27 mouse cellular contexts compared by ENCODE assay signal in genomic region chr16:43882329-43882728, GRCm38 (mm10). TPM values are rescaled to one million over a fixed set of nuclear protein-coding genes. Genes with fewer than 3 reads are reported as not detected.
A peak's percentile ranks its signal among the peaks of the same experiment; 100 is the strongest.
DNase-seq lines count a peak whose midpoint lies in the region; ATAC-seq and TF ChIP-seq lines count a peak whose summit lies in the region.
"Had no signal": no experiment of that assay in that cellular context is flagged by ENCODE, and none has a peak within 500 bp of the region (broad histone marks: within the 10 kb centered on the region; RNA-seq: fewer than 3 reads in every experiment).

No protein-coding gene starts in this region.

- H3K4me3 ChIP-seq in forebrain, embryonic 13.5 days: no peak overlapping the region
- no peak overlapping the region for H3K4me3 ChIP-seq in forebrain, postnatal 0 days (ENCODE audit: low read depth, low read length)
- H3K4me3 ChIP-seq in CH12.LX (replicated peaks in 1 of 3; ENCODE audit: low read depth in 2 of 3, low read length in 2 of 3, poor library complexity in 1 of 3): no peak overlapping the region
- H3K4me3 ChIP-seq in midbrain, embryonic 14.5 days (replicated peaks; ENCODE audit: low read depth, low read length): no peak overlapping the region
- H3K4me3 ChIP-seq: embryonic facial prominence, embryonic 12.5 days; forebrain, embryonic 15.5 days; gastrocnemius, adult 2 months; layer of hippocampus, adult 2 months; limb, embryonic 13.5 days; lung, embryonic 15.5 days; midbrain, embryonic 13.5 days; neural tube, embryonic 15.5 days had no signal

- in situ Hi-C loops in CH12.LX (cut with MboI; ENCODE audit: low pct_ligation_motif_present, low pct_unique_long_range_greater_than_20kb, low sequenced_read_pairs): no loop called here

- TF ChIP-seq CTCF in forebrain, postnatal 0 days (IDR thresholded peaks at IDR 0.05; ENCODE audit: low read depth): no peak
- no peak for TF ChIP-seq CTCF in CH12.LX (conservative IDR thresholded peaks at IDR 0.05 in 1 of 2, IDR thresholded peaks at IDR 0.05 in 1 of 2; ENCODE audit: low read depth in 2 of 2, low read length in 2 of 2)

- no peak for TF ChIP-seq RAD21 in CH12.LX (IDR thresholded peaks at IDR 0.05; ENCODE audit: low read depth, low read length)

- no peaks in the 10 kb centered on the region for H3K4me1 ChIP-seq in forebrain, embryonic 13.5 days
- no peaks in the 10 kb centered on the region for H3K4me1 ChIP-seq in forebrain, postnatal 0 days (ENCODE audit: insufficient read depth)
- peaks cover 2 to 29% of the 10 kb centered on the region in 2 experiments; a peak in 3 of 4 replicates for H3K4me1 ChIP-seq in CH12.LX (ENCODE audit: control insufficient read depth in 1 of 2, insufficient read depth in 2 of 2)
- no peaks in the 10 kb centered on the region for H3K4me1 ChIP-seq in midbrain, embryonic 14.5 days (ENCODE audit: control insufficient read depth, insufficient read depth, low read length)
- H3K4me1 ChIP-seq: embryonic facial prominence, embryonic 12.5 days; forebrain, embryonic 15.5 days; limb, embryonic 13.5 days; lung, embryonic 15.5 days; midbrain, embryonic 13.5 days; neural tube, embryonic 15.5 days had no signal

- TF ChIP-seq EP300 in CH12.LX (IDR thresholded peaks at IDR 0.05; ENCODE audit: low read length): no peak

- no peak overlapping the region for H3K9ac ChIP-seq in forebrain, embryonic 13.5 days
- no peak overlapping the region for H3K9ac ChIP-seq in forebrain, postnatal 0 days
- no peak overlapping the region for H3K9ac ChIP-seq in CH12.LX (ENCODE audit: insufficient read depth, low read depth)
- H3K9ac ChIP-seq in midbrain, embryonic 14.5 days (replicated peaks; ENCODE audit: low read length): no peak overlapping the region
- H3K9ac ChIP-seq: embryonic facial prominence, embryonic 12.5 days; forebrain, embryonic 15.5 days; limb, embryonic 13.5 days; lung, embryonic 15.5 days; midbrain, embryonic 13.5 days; neural tube, embryonic 15.5 days had no signal

- dilution Hi-C loops in CH12.LX (cut with MboI; ENCODE audit: extremely low pct_ligation_motif_present, extremely low pct_unique_long_range_greater_than_20kb, low sequenced_read_pairs): no loop called here

- 98% methylated on average over 2 of the region's 2 CpGs for WGBS in forebrain, embryonic 13.5 days
- 92% methylated on average over 2 of the region's 2 CpGs for WGBS in forebrain, postnatal 0 days
- 93% methylated on average over 2 of the region's 2 CpGs for WGBS in midbrain, embryonic 14.5 days

- no peaks in the 10 kb centered on the region for H3K27me3 ChIP-seq in forebrain, embryonic 13.5 days
- H3K27me3 ChIP-seq in forebrain, postnatal 0 days (ENCODE audit: insufficient read depth, low read length): no peaks in the 10 kb centered on the region
- no peaks in the 10 kb centered on the region for H3K27me3 ChIP-seq in CH12.LX (replicated peaks)
- no peaks in the 10 kb centered on the region for H3K27me3 ChIP-seq in midbrain, embryonic 14.5 days (ENCODE audit: control insufficient read depth, insufficient read depth, low read length)
- H3K27me3 ChIP-seq: embryonic facial prominence, embryonic 12.5 days; forebrain, embryonic 15.5 days; limb, embryonic 13.5 days; lung, embryonic 15.5 days; midbrain, embryonic 13.5 days; neural tube, embryonic 15.5 days had no signal

- no peaks in the 10 kb centered on the region for H3K9me3 ChIP-seq in forebrain, embryonic 13.5 days (replicated peaks)
- H3K9me3 ChIP-seq in forebrain, postnatal 0 days (ENCODE audit: low read length): no peaks in the 10 kb centered on the region
- no peaks in the 10 kb centered on the region for H3K9me3 ChIP-seq in CH12.LX (replicated peaks; ENCODE audit: low read length)
- no peaks in the 10 kb centered on the region for H3K9me3 ChIP-seq in midbrain, embryonic 14.5 days (ENCODE audit: control insufficient read depth, low read length)
- H3K9me3 ChIP-seq: embryonic facial prominence, embryonic 12.5 days; forebrain, embryonic 15.5 days; limb, embryonic 13.5 days; lung, embryonic 15.5 days; midbrain, embryonic 13.5 days; neural tube, embryonic 15.5 days had no signal

- no peak for DNase-seq in forebrain, postnatal 0 days
- DNase-seq in CH12.LX (ENCODE audit: extremely low read depth): peak; percentile 24
- no peak for DNase-seq in midbrain, embryonic 14.5 days
- DNase-seq in embryo, embryonic 10 days (ENCODE audit: low spot score): no peak
- no peak for DNase-seq in spleen, postnatal 36 days (ENCODE audit: low spot score in 2 of 2)
- DNase-seq: adrenal gland, postnatal 10 days; cerebellum, adult 8-10 months; cerebellum, postnatal 36 days; gastrocnemius, adult 2 months; gastrocnemius, postnatal 36 days; heart, postnatal 14 days; kidney, adult 9 months; kidney, postnatal 25 days; retina, postnatal 1 day; right cerebral cortex, postnatal 14 days had no signal

- H3K4me2 ChIP-seq in forebrain, embryonic 13.5 days: no peak overlapping the region
- no peak overlapping the region for H3K4me2 ChIP-seq in forebrain, postnatal 0 days (ENCODE audit: low read depth)
- no peak overlapping the region for H3K4me2 ChIP-seq in CH12.LX (ENCODE audit: insufficient read depth, low read depth, poor library complexity, severe bottlenecking)
- no peak overlapping the region for H3K4me2 ChIP-seq in midbrain, embryonic 14.5 days (ENCODE audit: low read length)
- H3K4me2 ChIP-seq: embryonic facial prominence, embryonic 12.5 days; forebrain, embryonic 15.5 days; limb, embryonic 13.5 days; liver, embryonic 11.5 days; lung, embryonic 15.5 days; midbrain, embryonic 13.5 days; neural tube, embryonic 15.5 days had no signal

- no peak overlapping the region for H3K27ac ChIP-seq in forebrain, embryonic 13.5 days
- H3K27ac ChIP-seq in forebrain, postnatal 0 days (ENCODE audit: low read depth, low read length): no peak overlapping the region
- H3K27ac ChIP-seq in CH12.LX (ENCODE audit: insufficient read depth, low read depth): no peak overlapping the region
- no peak overlapping the region for H3K27ac ChIP-seq in midbrain, embryonic 14.5 days (replicated peaks; ENCODE audit: low read depth, low read length)
- H3K27ac ChIP-seq: embryonic facial prominence, embryonic 12.5 days; forebrain, embryonic 15.5 days; gastrocnemius, adult 2 months; hindbrain, postnatal 0 days; layer of hippocampus, adult 2 months; limb, embryonic 13.5 days; lung, embryonic 15.5 days; midbrain, embryonic 13.5 days; neural tube, embryonic 15.5 days had no signal

- H3K79me2 ChIP-seq in CH12.LX (replicated peaks; ENCODE audit: control insufficient read depth, extremely low read depth, insufficient read depth, poor library complexity, severe bottlenecking): peaks cover 53% of the 10 kb centered on the region

- H3K36me3 ChIP-seq in forebrain, embryonic 13.5 days (ENCODE audit: poor library complexity, severe bottlenecking): peaks cover 26% of the 10 kb centered on the region
- peaks cover 27% of the 10 kb centered on the region for H3K36me3 ChIP-seq in forebrain, postnatal 0 days (ENCODE audit: insufficient read depth)
- H3K36me3 ChIP-seq in CH12.LX (replicated peaks in 1 of 2; ENCODE audit: control insufficient read depth in 1 of 2, insufficient read depth in 1 of 2, low read length in 1 of 2): peaks cover 29 to 68% of the 10 kb centered on the region in 2 experiments
- H3K36me3 ChIP-seq in midbrain, embryonic 14.5 days (ENCODE audit: control insufficient read depth, insufficient read depth, low read length): peaks cover 13% of the 10 kb centered on the region; the same call in 1 of the 2 replicates

- peak; percentile 38; the same call in 1 of the 2 replicates for ATAC-seq in forebrain, embryonic 13.5 days
- no peak for ATAC-seq in forebrain, postnatal 0 days
- ATAC-seq in megakaryocyte progenitor cell, adult 5-6 weeks (replicated peaks; ENCODE audit: poor library complexity): peak; percentile 42; the same call in 1 of the 2 replicates
- no peak for ATAC-seq in midbrain, embryonic 14.5 days (ENCODE audit: low FRiP score, low TSS enrichment)
- ATAC-seq: forebrain, embryonic 15.5 days; hindbrain, postnatal 0 days; intestine, embryonic 16.5 days; midbrain, embryonic 13.5 days had no signal

- TF ChIP-seq POLR2A in CH12.LX (IDR thresholded peaks at IDR 0.05; ENCODE audit: low read depth, low read length): no peak

TF ChIP-seq in CH12.LX, 34 proteins besides CTCF, POLR2A, EP300 and RAD21 (continues in another document):
- TF ChIP-seq MEF2A (IDR thresholded peaks at IDR 0.05; ENCODE audit: borderline replicate concordance, low read depth, low read length) (no peak), MAX (IDR thresholded peaks at IDR 0.05; ENCODE audit: low read length) (no peak), ELF1 (IDR thresholded peaks at IDR 0.05; ENCODE audit: low read depth, low read length) (no peak), CHD2 (IDR thresholded peaks at IDR 0.05; ENCODE audit: low read length) (no peak), E2F4 (IDR thresholded peaks at IDR 0.05; ENCODE audit: insufficient replicate concordance, low read depth, low read length) (no peak), NELFE (IDR thresholded peaks at IDR 0.05; ENCODE audit: low read depth, low read length) (no peak), ZMIZ1 (IDR thresholded peaks at IDR 0.05; ENCODE audit: low read depth, low read length) (no peak), BHLHE40 (IDR thresholded peaks at IDR 0.05; ENCODE audit: low read depth, low read length) (no peak), USF1 (IDR thresholded peaks at IDR 0.05; ENCODE audit: low read depth, low read length) (no peak), MYC (IDR thresholded peaks at IDR 0.05; ENCODE audit: low read depth, low read length) (no peak)

RNA-seq across cellular contexts. Expression of gene Ccdc191, which starts 7.3 kb away (rescaled TPM):
- 12.7 and 16.1 TPM in 2 replicates for polyA plus RNA-seq in forebrain, embryonic 13.5 days (2015; fragmentation: Nextera tagmentation; extraction: Ambion mirVana)
- total RNA-seq in forebrain, postnatal 0 days (2014; rRNA removed): 1.6 and 7.9 TPM in 2 replicates
- 3.9 and 6.1 TPM in 2 replicates for polyA plus RNA-seq in forebrain, postnatal 0 days (2015; fragmentation: Nextera tagmentation; extraction: Ambion mirVana)
- 8.7 and 9.3 TPM in 2 replicates for total RNA-seq in CH12.LX (2012; rRNA removed)
- total RNA-seq in CH12.LX (2014; rRNA removed): 9.6 and 45.7 TPM in 2 replicates
- polyA plus RNA-seq in CH12.LX (2012; ENCODE audit: insufficient read length, low read depth): 11.3 and 15.5 TPM in 2 replicates
- 5.2 and 25.4 TPM in 2 replicates for total RNA-seq in megakaryocyte progenitor cell, adult 5-6 weeks (2015)
- 8.9 and 13.4 TPM in 2 replicates for total RNA-seq in megakaryocyte progenitor cell, adult 5-6 weeks (2017)
- 6.6 and 8.6 TPM in 2 replicates for polyA plus RNA-seq in midbrain, embryonic 14.5 days (2014; fragmentation: Nextera tagmentation; extraction: Ambion mirVana)

RNA-seq across cellular contexts. Expression of gene Qtrt2, which starts 44.3 kb away (rescaled TPM):
- 29.6 and 30.8 TPM in 2 replicates for polyA plus RNA-seq in forebrain, embryonic 13.5 days (2015; fragmentation: Nextera tagmentation; extraction: Ambion mirVana)
- total RNA-seq in forebrain, postnatal 0 days (2014; rRNA removed): 32.5 and 32.8 TPM in 2 replicates
- polyA plus RNA-seq in forebrain, postnatal 0 days (2015; fragmentation: Nextera tagmentation; extraction: Ambion mirVana): 9.6 and 11.7 TPM in 2 replicates
- total RNA-seq in CH12.LX (2012; rRNA removed) (52.1 and 64.3 TPM in 2 replicates), CH12.LX (2014; rRNA removed) (94.1 and 108 TPM in 2 replicates)
- polyA plus RNA-seq in CH12.LX (2012; ENCODE audit: insufficient read length, low read depth): 60.0 and 71.6 TPM in 2 replicates
- total RNA-seq in megakaryocyte progenitor cell, adult 5-6 weeks (2015): 17.3 and 21.2 TPM in 2 replicates
- 44.9 and 46.5 TPM in 2 replicates for total RNA-seq in megakaryocyte progenitor cell, adult 5-6 weeks (2017)
- polyA plus RNA-seq in midbrain, embryonic 14.5 days (2014; fragmentation: Nextera tagmentation; extraction: Ambion mirVana): 19.5 and 28.9 TPM in 2 replicates

Comparison
In these comparisons a context has a peak if more than half of its experiments do, and no peak if none do; other contexts are left out.
1. ATAC-seq: peak in forebrain, embryonic 13.5 days (single experiment) and megakaryocyte progenitor cell, adult 5-6 weeks (single experiment); none in forebrain, postnatal 0 days (single experiment) and midbrain, embryonic 14.5 days (single experiment).